Mouse (Mus musculus) yolk sac, embryonic 10.5 days (tissue): ENCODE measurements around the gene Atp5k.

Experiments used
- DNase-seq: peaks from one replicate; pipeline ENCODE4 v3.0.0-alpha.2; 2017; ENCODE audit warnings: low spot score

Atp5k gene

GRCm38 (mm10) chr5:108433804-108434587 lies at the start of gene Atp5k:
Gene Atp5k, minus strand, starts transcription at chr5:108434448.
- peak; percentile 92 for DNase-seq

- DNase-seq = no peak
Observed at GRCm38 (mm10) chr5:108483006-108483405, 48.8 kb upstream of the Atp5k start.

GRCm38 (mm10) chr5:108475977-108476376 lies 41.7 kb upstream of the Atp5k start:
- no peak for DNase-seq

GRCm38 (mm10) chr5:108473737-108474136 lies 39.5 kb upstream of the Atp5k start:
- no peak for DNase-seq

- DNase-seq = no peak
Observed at GRCm38 (mm10) chr5:108469617-108470016, 35.4 kb upstream of the Atp5k start.

- DNase-seq = no peak
Observed at GRCm38 (mm10) chr5:108466647-108467046, 32.4 kb upstream of the Atp5k start.

- no peak for DNase-seq
Observed at GRCm38 (mm10) chr5:108465131-108465891, 31.1 kb upstream of the Atp5k start.

- no peak for DNase-seq
Observed at GRCm38 (mm10) chr5:108462446-108462845, 28.2 kb upstream of the Atp5k start.

GRCm38 (mm10) chr5:108461082-108462065 lies 27.1 kb upstream of the Atp5k start, which contains the start of gene Pcgf3:
Gene Pcgf3, plus strand, starts transcription at chr5:108461232.
- DNase-seq = peak; percentile 99

GRCm38 (mm10) chr5:108460461-108460860 lies 26.2 kb upstream of the Atp5k start:
- DNase-seq = no peak

GRCm38 (mm10) chr5:108458706-108459105 lies 24.5 kb upstream of the Atp5k start:
- DNase-seq = no peak

- no peak for DNase-seq
Observed at GRCm38 (mm10) chr5:108454094-108454493, 19.8 kb upstream of the Atp5k start.

- DNase-seq = no peak
Observed at GRCm38 (mm10) chr5:108452422-108452821, 18.2 kb upstream of the Atp5k start.

- no peak for DNase-seq
Observed at GRCm38 (mm10) chr5:108451611-108452010, 17.4 kb upstream of the Atp5k start.

GRCm38 (mm10) chr5:108450837-108451540 lies 16.7 kb upstream of the Atp5k start:
- no peak for DNase-seq

GRCm38 (mm10) chr5:108448785-108449668 lies 14.8 kb upstream of the Atp5k start, which contains the start of gene Mfsd7a:
Gene Mfsd7a, minus strand, starts transcription at chr5:108448891.
- peak; percentile 70 for DNase-seq

GRCm38 (mm10) chr5:108447857-108448256 lies 13.6 kb upstream of the Atp5k start:
- no peak for DNase-seq

- no peak for DNase-seq
Observed at GRCm38 (mm10) chr5:108446973-108447372, 12.7 kb upstream of the Atp5k start.

- no peak for DNase-seq
Observed at GRCm38 (mm10) chr5:108436101-108436500, 1.9 kb upstream of the Atp5k start.

- DNase-seq = no peak
Observed at GRCm38 (mm10) chr5:108431196-108431595, 3.1 kb downstream of the Atp5k start.
